Mouse (Mus musculus) adrenal gland (tissue): ENCODE results near the gene Gm6812.
"Not testable (repeated sequence)": the region's sequence is repeated elsewhere in the genome, so short reads cannot be mapped to it uniquely, and the experiment has no call there.

Experiments
- intact Hi-C: fragments of 180-260 bp; cut with DNase I; formaldehyde crosslinking; loops from one replicate; pipeline ENCODE4 v1.15.1; 2025
- long read RNA-seq, 2 experiments: library from polyadenylated mRNA; unstranded; transcript quantifications; one replicate each; pipeline ENCODE4 v2.0.0; 2020; ENCODE audit warnings: borderline replicate concordance in 1 of 2; ENCODE audit not compliant: insufficient replicate concordance in 1 of 2

Gm6812 gene
- long read RNA-seq, experiment 1, result 0 reads
- long read RNA-seq, experiment 2, result 0 reads

DNA sequence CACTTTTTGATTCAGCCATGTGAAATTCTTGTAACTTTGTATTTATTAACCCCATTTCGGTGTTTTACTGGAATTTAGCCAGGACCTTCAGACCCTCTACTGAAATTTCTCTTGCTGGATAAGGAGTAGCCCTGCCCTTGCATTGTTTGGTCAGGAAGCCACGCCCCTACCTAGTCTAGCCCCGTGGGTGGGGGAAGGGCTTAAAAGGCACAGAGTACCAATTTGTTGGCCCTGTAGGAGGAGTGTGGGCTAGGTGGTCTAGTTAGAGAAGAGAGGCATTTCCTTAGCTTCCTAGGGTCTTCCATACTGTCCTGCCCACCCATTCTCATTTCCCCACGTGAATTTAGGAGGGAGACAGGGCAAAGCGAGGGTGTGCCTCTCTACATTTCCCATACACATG, at the start of gene Gm6812:
TSS of gene Gm6812 (minus strand) at position 101 of the 400 bp plus-strand sequence.
- intact Hi-C loops, result not testable (repeated sequence)

DNA sequence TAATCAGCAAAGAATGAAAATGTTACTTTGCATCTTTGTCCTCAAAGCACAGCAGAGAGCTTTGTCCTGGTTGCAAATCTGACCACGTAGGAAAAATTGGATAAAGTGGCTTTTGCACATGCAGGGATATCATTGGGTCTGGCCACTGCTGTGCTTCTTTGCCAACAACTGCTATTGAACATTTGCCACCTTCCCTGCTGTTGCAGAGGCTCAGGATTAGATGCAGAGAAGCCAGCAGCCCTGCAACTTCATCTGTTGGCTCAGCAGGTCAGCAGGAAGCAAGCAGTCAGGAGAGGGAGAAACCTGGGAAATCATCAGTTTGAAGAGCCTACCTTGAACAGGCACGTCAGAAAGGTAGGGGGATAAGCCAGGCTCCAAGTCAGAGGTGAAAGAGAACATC, 27.7 kb downstream of the Gm6812 start:
- intact Hi-C loops, result no loop called here
